Mouse (Mus musculus): ENCODE results near the gene Gm20388. TPM values are rescaled to one million over a fixed set of nuclear protein-coding genes. Genes with fewer than 3 reads are reported as not detected.

The Gm20388 gene
- polyA plus RNA-seq, 1 experiment from 2014 or later: not detected

GRCm38 (mm10) chr8:122611295-122612133 lies 2700.9 kb downstream of the Gm20388 start, which contains the start of the genes Galns and Trappc2l:
Galns (minus strand) TSS chr8:122611463.
Trappc2l (plus strand) TSS chr8:122611640.
- Histone ChIP-seq H3K36me3 (ENCODE audit: control insufficient read depth, insufficient read depth, low read length) (no peaks in the 10 kb centered on the region), H3K4me1 (ENCODE audit: control insufficient read depth, insufficient read depth, low read length) (peaks cover 14% of the 10 kb centered on the region), H3K9me3 (ENCODE audit: control insufficient read depth, low read length) (no peaks in the 10 kb centered on the region)

GRCm38 (mm10) chr8:122616181-122616905 lies 2705.7 kb downstream of the Gm20388 start:
- WGBS: 77% methylated on average over 9 of the region's 9 CpGs
- Histone ChIP-seq H3K9me3 (ENCODE audit: control insufficient read depth, low read length) (no peaks in the 10 kb centered on the region), H3K4me2 (no peak overlapping the region), H3K9ac (ENCODE audit: low read length) (no peak overlapping the region), H3K36me3 (ENCODE audit: control insufficient read depth, insufficient read depth, low read length) (no peaks in the 10 kb centered on the region), H3K27ac (ENCODE audit: low read depth, low read length) (no peak overlapping the region), H3K27me3 (ENCODE audit: control insufficient read depth, insufficient read depth, low read length) (no peaks in the 10 kb centered on the region), H3K4me1 (ENCODE audit: control insufficient read depth, insufficient read depth, low read length) (peaks cover 9% of the 10 kb centered on the region), H3K4me3 (ENCODE audit: low read depth, low read length) (no peak overlapping the region)
- ATAC-seq (ENCODE audit: low FRiP score) (no peak), DNase-seq (ENCODE audit: low spot score, missing footprints) (no peak)

More at GRCm38 (mm10) chr8:122611295-122612133, 2700.9 kb downstream of the Gm20388 start, which contains the start of the genes Galns and Trappc2l:
- Histone ChIP-seq H3K9ac (ENCODE audit: low read length) (peak within 1 kb of the TSS; percentile 76), H3K27me3 (ENCODE audit: control insufficient read depth, insufficient read depth, low read length) (no peaks in the 10 kb centered on the region), H3K27ac (ENCODE audit: low read depth, low read length) (peak within 1 kb of the TSS; percentile 46), H3K4me3 (ENCODE audit: low read depth, low read length) (peak within 1 kb of the TSS; percentile 62), H3K4me2 (peak within 1 kb of the TSS; percentile 91)
- ATAC-seq (ENCODE audit: low FRiP score) (peak; percentile 98), DNase-seq (ENCODE audit: low spot score, missing footprints) (peak; percentile 100)
- WGBS: under 1% methylated on average over 57 of the region's 57 CpGs

DNA sequence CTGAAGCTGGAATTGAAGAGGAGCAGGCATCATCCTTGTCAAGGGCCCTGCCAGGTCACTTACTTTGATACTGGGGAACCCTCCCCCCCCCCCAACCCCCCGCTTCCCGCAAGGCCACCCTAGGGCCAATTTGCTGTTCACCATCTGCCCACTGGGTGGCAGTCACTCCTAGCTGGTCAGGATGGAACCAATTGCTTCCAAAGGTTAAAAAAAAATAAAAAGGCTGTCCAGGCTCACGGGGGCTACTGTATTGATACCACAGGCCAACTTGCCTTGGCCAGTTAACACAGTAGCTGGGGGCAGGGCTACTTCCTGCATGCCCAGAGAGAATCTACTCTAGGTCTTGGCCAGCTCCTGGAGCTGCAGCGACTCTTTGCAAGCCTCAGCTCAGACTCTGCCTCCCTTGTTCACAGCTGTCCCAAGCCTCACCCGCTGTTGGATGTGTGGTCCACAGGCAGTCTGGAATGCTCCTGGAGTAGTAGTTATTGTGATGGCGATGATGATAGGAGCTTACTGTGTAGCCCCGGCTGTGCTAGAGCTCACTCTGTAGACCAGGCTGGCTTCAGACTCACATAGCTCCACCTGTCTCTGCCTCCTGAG lies 2707.4 kb downstream of the Gm20388 start:
- ATAC-seq (ENCODE audit: low FRiP score): peak; percentile 45
- no peak overlapping the region for H3K27ac ChIP-seq (ENCODE audit: low read depth, low read length)
- no peak overlapping the region for H3K4me2 ChIP-seq
- H3K27me3 ChIP-seq (ENCODE audit: control insufficient read depth, insufficient read depth, low read length): no peaks in the 10 kb centered on the region
- H3K9ac ChIP-seq (ENCODE audit: low read length): no peak overlapping the region
- no peaks in the 10 kb centered on the region; the same call in 1 of the 2 replicates for H3K4me1 ChIP-seq (ENCODE audit: control insufficient read depth, insufficient read depth, low read length)
- H3K36me3 ChIP-seq (ENCODE audit: control insufficient read depth, insufficient read depth, low read length): no peaks in the 10 kb centered on the region
- no peaks in the 10 kb centered on the region for H3K9me3 ChIP-seq (ENCODE audit: control insufficient read depth, low read length)
- H3K4me3 ChIP-seq (ENCODE audit: low read depth, low read length): no peak overlapping the region
- WGBS: 38% methylated on average over 5 of the region's 7 CpGs
- peak; percentile 98 for DNase-seq (ENCODE audit: low spot score, missing footprints)

GRCm38 (mm10) chr8:122618660-122619378 lies 2708.2 kb downstream of the Gm20388 start:
- no peak for DNase-seq (ENCODE audit: low spot score, missing footprints)
- no peaks in the 10 kb centered on the region for H3K9me3 ChIP-seq (ENCODE audit: control insufficient read depth, low read length)
- no peaks in the 10 kb centered on the region; the same call in 1 of the 2 replicates for H3K4me1 ChIP-seq (ENCODE audit: control insufficient read depth, insufficient read depth, low read length)
- no peak overlapping the region for H3K9ac ChIP-seq (ENCODE audit: low read length)
- no peak overlapping the region for H3K4me3 ChIP-seq (ENCODE audit: low read depth, low read length)
- ATAC-seq (ENCODE audit: low FRiP score): 0 out of 2 replicates have a peak, but pooled peaks have one; percentile 8
- H3K4me2 ChIP-seq: no peak overlapping the region
- H3K27me3 ChIP-seq (ENCODE audit: control insufficient read depth, insufficient read depth, low read length): no peaks in the 10 kb centered on the region
- WGBS: 74% methylated on average over 6 of the region's 6 CpGs
- H3K36me3 ChIP-seq (ENCODE audit: control insufficient read depth, insufficient read depth, low read length): no peaks in the 10 kb centered on the region
- no peak overlapping the region for H3K27ac ChIP-seq (ENCODE audit: low read depth, low read length)

GRCm38 (mm10) chr8:122620446-122620845 lies 2709.8 kb downstream of the Gm20388 start:
- WGBS: 38% methylated on average over 5 of the region's 5 CpGs

GRCm38 (mm10) chr8:122622727-122623126 lies 2712.1 kb downstream of the Gm20388 start, which contains the start of gene Pabpn1l:
Pabpn1l (minus strand) TSS chr8:122622739.
- Histone ChIP-seq H3K4me1 (ENCODE audit: control insufficient read depth, insufficient read depth, low read length) (no peaks in the 10 kb centered on the region; the same call in 1 of the 2 replicates), H3K4me3 (ENCODE audit: low read depth, low read length) (no peak within 1 kb of the TSS), H3K9me3 (ENCODE audit: control insufficient read depth, low read length) (no peaks in the 10 kb centered on the region), H3K4me2 (no peak within 1 kb of the TSS), H3K27me3 (ENCODE audit: control insufficient read depth, insufficient read depth, low read length) (no peaks in the 10 kb centered on the region), H3K9ac (ENCODE audit: low read length) (no peak within 1 kb of the TSS), H3K36me3 (ENCODE audit: control insufficient read depth, insufficient read depth, low read length) (no peaks in the 10 kb centered on the region), H3K27ac (ENCODE audit: low read depth, low read length) (no peak within 1 kb of the TSS)
- 55% methylated on average over 6 of the region's 6 CpGs for WGBS
- no peak for ATAC-seq (ENCODE audit: low FRiP score)
- no peak for DNase-seq (ENCODE audit: low spot score, missing footprints)

More at GRCm38 (mm10) chr8:122620446-122620845, 2709.8 kb downstream of the Gm20388 start:
- H3K9me3 ChIP-seq (ENCODE audit: control insufficient read depth, low read length): no peaks in the 10 kb centered on the region
- H3K27ac ChIP-seq (ENCODE audit: low read depth, low read length): no peak overlapping the region
- H3K4me2 ChIP-seq: no peak overlapping the region
- H3K27me3 ChIP-seq (ENCODE audit: control insufficient read depth, insufficient read depth, low read length): no peaks in the 10 kb centered on the region
- no peak for DNase-seq (ENCODE audit: low spot score, missing footprints)
- H3K9ac ChIP-seq (ENCODE audit: low read length): no peak overlapping the region
- no peak for ATAC-seq (ENCODE audit: low FRiP score)
- H3K4me1 ChIP-seq (ENCODE audit: control insufficient read depth, insufficient read depth, low read length): no peaks in the 10 kb centered on the region; the same call in 1 of the 2 replicates
- no peak overlapping the region for H3K4me3 ChIP-seq (ENCODE audit: low read depth, low read length)
- H3K36me3 ChIP-seq (ENCODE audit: control insufficient read depth, insufficient read depth, low read length): no peaks in the 10 kb centered on the region

GRCm38 (mm10) chr8:122623844-122624642 lies 2713.4 kb downstream of the Gm20388 start:
- no peak for ATAC-seq (ENCODE audit: low FRiP score)
- WGBS: 88% methylated on average over 16 of the region's 17 CpGs

DNA sequence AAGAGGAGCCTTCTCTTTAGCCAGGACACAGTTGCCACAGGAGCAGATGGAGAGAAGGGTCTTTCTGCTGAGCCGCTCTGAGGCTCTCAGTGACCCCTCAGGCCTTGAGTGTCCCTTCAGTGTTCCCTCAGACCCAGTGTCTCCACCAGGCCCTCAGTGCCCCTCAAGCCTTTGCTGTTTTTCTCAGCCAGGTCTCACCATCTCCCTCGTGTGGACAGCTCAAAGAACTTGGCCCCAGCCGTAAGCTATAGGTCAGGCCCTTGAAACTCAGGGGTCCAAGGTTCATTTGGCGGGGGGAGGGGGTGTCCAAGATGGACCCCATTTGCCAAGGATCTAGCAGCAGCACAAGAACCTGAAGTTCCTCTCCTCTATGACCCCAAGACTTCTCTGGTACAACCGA lies 2714.0 kb downstream of the Gm20388 start:
- 74% methylated on average over 5 of the region's 5 CpGs for WGBS
- Histone ChIP-seq H3K4me2 (no peak overlapping the region), H3K9ac (ENCODE audit: low read length) (no peak overlapping the region), H3K4me3 (ENCODE audit: low read depth, low read length) (no peak overlapping the region), H3K27me3 (ENCODE audit: control insufficient read depth, insufficient read depth, low read length) (no peaks in the 10 kb centered on the region), H3K36me3 (ENCODE audit: control insufficient read depth, insufficient read depth, low read length) (no peaks in the 10 kb centered on the region), H3K27ac (ENCODE audit: low read depth, low read length) (no peak overlapping the region), H3K9me3 (ENCODE audit: control insufficient read depth, low read length) (no peaks in the 10 kb centered on the region), H3K4me1 (ENCODE audit: control insufficient read depth, insufficient read depth, low read length) (no peaks in the 10 kb centered on the region; the same call in 1 of the 2 replicates)
- DNase-seq (ENCODE audit: low spot score, missing footprints) (no peak), ATAC-seq (ENCODE audit: low FRiP score) (no peak)

More at GRCm38 (mm10) chr8:122623844-122624642, 2713.4 kb downstream of the Gm20388 start:
- Histone ChIP-seq H3K4me2 (no peak overlapping the region), H3K27ac (ENCODE audit: low read depth, low read length) (no peak overlapping the region), H3K9me3 (ENCODE audit: control insufficient read depth, low read length) (no peaks in the 10 kb centered on the region), H3K36me3 (ENCODE audit: control insufficient read depth, insufficient read depth, low read length) (no peaks in the 10 kb centered on the region), H3K4me1 (ENCODE audit: control insufficient read depth, insufficient read depth, low read length) (no peaks in the 10 kb centered on the region), H3K9ac (ENCODE audit: low read length) (no peak overlapping the region), H3K27me3 (ENCODE audit: control insufficient read depth, insufficient read depth, low read length) (no peaks in the 10 kb centered on the region), H3K4me3 (ENCODE audit: low read depth, low read length) (no peak overlapping the region)
- DNase-seq (ENCODE audit: low spot score, missing footprints): no peak

Measured in midbrain, embryonic 11.5 days (tissue).